ENCODE assay signal across 22 mouse cellular contexts in the genomic region with DNA sequence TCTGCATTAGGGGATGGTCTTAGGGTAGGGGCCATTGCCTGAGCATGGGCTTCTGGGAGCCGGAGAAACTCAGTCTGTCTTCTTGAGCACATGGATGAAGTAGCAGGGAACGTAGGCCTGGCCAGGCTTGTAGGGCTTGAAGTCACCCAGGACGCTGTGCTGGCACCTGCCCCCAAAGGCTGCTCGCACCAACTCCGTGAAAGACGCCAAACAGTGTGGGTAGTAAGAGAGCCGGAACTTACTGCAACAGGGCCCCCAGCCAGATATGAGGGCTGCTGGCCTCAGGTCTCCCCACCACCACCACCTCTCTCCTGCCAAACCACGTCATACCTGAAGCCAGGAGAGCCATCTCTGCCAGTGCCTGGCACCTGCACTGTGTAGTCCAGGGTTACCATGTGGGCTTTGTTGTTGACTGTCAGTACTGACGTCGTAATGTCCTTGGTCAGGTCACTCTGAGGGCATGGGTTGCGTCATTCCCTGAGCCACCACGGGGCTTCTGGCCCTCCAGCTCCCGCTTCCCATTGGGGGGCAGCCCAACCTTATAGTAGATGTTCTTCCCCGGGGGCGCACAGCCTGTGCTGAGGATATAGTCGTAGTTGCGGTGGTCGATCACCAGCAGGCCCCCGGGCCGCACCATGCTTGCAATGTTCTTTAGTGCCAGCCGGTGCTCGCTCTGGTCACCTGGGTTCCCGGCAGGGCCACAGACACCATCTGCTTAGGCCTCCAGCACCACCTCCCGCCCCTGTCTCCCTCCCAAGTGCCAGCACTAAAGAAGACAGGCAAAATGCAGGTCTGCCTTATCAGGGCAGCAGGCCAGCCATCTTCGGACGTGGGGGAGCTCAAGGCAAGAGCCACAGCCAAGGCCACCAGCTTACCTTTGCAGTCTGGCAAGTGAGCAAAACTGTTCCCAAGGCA. TPM values are rescaled to one million over a fixed set of nuclear protein-coding genes. Genes with fewer than 3 reads are reported as not detected.
DNase-seq lines count a peak whose midpoint lies in the region; ATAC-seq and TF ChIP-seq lines count a peak whose summit lies in the region.
"Had no signal": no experiment of that assay in that cellular context is flagged by ENCODE, and none has a peak within 500 bp of the region (broad histone marks: within the 10 kb centered on the region; RNA-seq: fewer than 3 reads in every experiment).

No protein-coding gene starts in this region.

- peak overlapping the region; percentile 78 for H3K9ac ChIP-seq in liver, adult 2 months (ENCODE audit: low read depth, low read length)
- H3K9ac ChIP-seq: forebrain, embryonic 12.5 days; liver, embryonic 14.5 days; neural tube, embryonic 12.5 days; stomach, embryonic 15.5 days had no signal

- WGBS in liver, adult 2 months: 26% methylated on average over 26 of the region's 26 CpGs

- H3K79me2 ChIP-seq in liver, adult 2 months (ENCODE audit: control insufficient read depth, insufficient read depth, low read length): no peaks in the 10 kb centered on the region

- TF ChIP-seq POLR2A in liver, adult 2 months (IDR thresholded peaks at IDR 0.05; ENCODE audit: extremely low read depth, insufficient read depth, low read length): 0 out of 2 replicates have a peak, but pooled peaks have one; percentile 25

- H3K27ac ChIP-seq in liver, adult 2 months (replicated peaks; ENCODE audit: insufficient read depth, low read depth, low read length): peak overlapping the region; percentile 87
- H3K27ac ChIP-seq: forebrain, embryonic 12.5 days; liver, embryonic 14.5 days; neural tube, embryonic 12.5 days; stomach, embryonic 15.5 days had no signal

- peak; percentile 42 to 69 for DNase-seq in adrenal gland, adult (ENCODE audit: inconsistent age in 2 of 2, low spot score in 1 of 2)
- DNase-seq in adrenal gland, postnatal 36 days: no peak
- DNase-seq in liver, adult 2 months (ENCODE audit: extremely low read depth, low read depth, low spot score): peak; percentile 97
- no peak for DNase-seq in liver
- DNase-seq in cerebellum, adult 8-10 months: peak; percentile 77
- no peak for DNase-seq in urinary bladder, adult 18-20 months (ENCODE audit: low spot score in 2 of 2)
- no peak for DNase-seq in neural tube, embryonic 10.5 days (ENCODE audit: extremely low spot score, low spot score)
- DNase-seq: heart, postnatal 36 days; kidney, adult 2 months had no signal

- peaks cover 10% of the 10 kb centered on the region for H3K36me3 ChIP-seq in liver, adult 2 months (ENCODE audit: control insufficient read depth, insufficient read depth, low read length)

- no peaks in the 10 kb centered on the region for H3K27me3 ChIP-seq in liver, adult 2 months (ENCODE audit: control insufficient read depth, insufficient read depth, low read length)
- H3K27me3 ChIP-seq: CH12.LX; stomach, embryonic 15.5 days had no signal

- H3K4me1 ChIP-seq in liver, adult 2 months (ENCODE audit: control insufficient read depth, insufficient read depth, low read length): peaks cover 8% of the 10 kb centered on the region; the same call in 1 of the 2 replicates
- H3K4me1 ChIP-seq: forebrain, embryonic 12.5 days had no signal

- ATAC-seq in granulocyte monocyte progenitor cell, adult 5-6 weeks (replicated peaks; ENCODE audit: poor library complexity, severe bottlenecking): peak; percentile 31; the same call in 1 of the 2 replicates
- ATAC-seq: hindbrain, embryonic 16.5 days; midbrain, embryonic 16.5 days had no signal

- H3K4me3 ChIP-seq in liver, adult 2 months (ENCODE audit: insufficient read depth, low read depth, low read length): peak overlapping the region; percentile 51
- H3K4me3 ChIP-seq: forebrain, embryonic 12.5 days; heart, embryonic 12.5 days; neural tube, embryonic 12.5 days; stomach, embryonic 15.5 days had no signal

- TF ChIP-seq CTCF in liver, adult 2 months (IDR thresholded peaks at IDR 0.05; ENCODE audit: low read depth, low read length): no peak

RNA-seq across cellular contexts. Expression of gene Gnmt, which starts 3.0 kb away (rescaled TPM):
- 1 to 10 TPM; 1.5 to 2.7 TPM for total RNA-seq in adrenal gland, postnatal 36 days (2021)
- total RNA-seq in liver, adult 2 months (2014; rRNA removed): 3,482 and 4,252 TPM in 2 replicates
- 4,950 and 5,107 TPM in 2 replicates for polyA plus RNA-seq in liver, adult 2 months (2012; rRNA removed)
- 1.1 TPM in 1 of 2 replicates, not detected in the other for total RNA-seq in granulocyte monocyte progenitor cell, adult 5-6 weeks (2014; fragmentation: Nextera tagmentation)
- total RNA-seq in granulocyte monocyte progenitor cell, adult 5-6 weeks (2017): 1.0 TPM in 1 of 2 replicates, not detected in the other
- total RNA-seq: megakaryocyte progenitor cell, adult 5-6 weeks had no signal

RNA-seq across cellular contexts. Expression of gene Pex6, which starts 14.7 kb away (rescaled TPM):
- 10 to 100 TPM; 59.3 to 64.9 TPM for total RNA-seq in adrenal gland, postnatal 36 days (2021)
- total RNA-seq in liver, adult 2 months (2014; rRNA removed): 39.5 and 46.4 TPM in 2 replicates
- polyA plus RNA-seq in liver, adult 2 months (2012; rRNA removed): 94.8 and 104 TPM in 2 replicates
- total RNA-seq in granulocyte monocyte progenitor cell, adult 5-6 weeks (2014; fragmentation: Nextera tagmentation): 9.7 and 22.9 TPM in 2 replicates
- total RNA-seq in granulocyte monocyte progenitor cell, adult 5-6 weeks (2017): 11.3 and 13.2 TPM in 2 replicates

RNA-seq across cellular contexts. Expression of gene Ppp2r5d, which starts 21.1 kb away (rescaled TPM):
- 10 to 100 TPM; 40.9 to 46.1 TPM for total RNA-seq in adrenal gland, postnatal 36 days (2021)
- total RNA-seq in liver, adult 2 months (2014; rRNA removed): 13.6 and 14.8 TPM in 2 replicates
- 22.8 and 24.0 TPM in 2 replicates for polyA plus RNA-seq in liver, adult 2 months (2012; rRNA removed)
- 48.7 and 49.3 TPM in 2 replicates for total RNA-seq in granulocyte monocyte progenitor cell, adult 5-6 weeks (2014; fragmentation: Nextera tagmentation)
- total RNA-seq in granulocyte monocyte progenitor cell, adult 5-6 weeks (2017): 45.9 and 57.1 TPM in 2 replicates

RNA-seq across cellular contexts. Expression of gene Cnpy3, which starts 26.0 kb away (rescaled TPM):
- 10 to 100 TPM; 49.9 to 55.6 TPM for total RNA-seq in adrenal gland, postnatal 36 days (2021)
- 28.5 and 28.6 TPM in 2 replicates for total RNA-seq in liver, adult 2 months (2014; rRNA removed)
- polyA plus RNA-seq in liver, adult 2 months (2012; rRNA removed): 38.3 and 40.7 TPM in 2 replicates
- total RNA-seq in granulocyte monocyte progenitor cell, adult 5-6 weeks (2014; fragmentation: Nextera tagmentation): 68.6 and 80.8 TPM in 2 replicates
- 100 and 121 TPM in 2 replicates for total RNA-seq in granulocyte monocyte progenitor cell, adult 5-6 weeks (2017)

RNA-seq across cellular contexts. Expression of gene Ptcra, which starts 37.5 kb away (rescaled TPM):
- not detected for total RNA-seq in adrenal gland, postnatal 36 days (2021)
- not detected in 2 replicates for total RNA-seq in liver, adult 2 months (2014; rRNA removed)
- polyA plus RNA-seq in liver, adult 2 months (2012; rRNA removed): 0.06 TPM in 1 of 2 replicates, not detected in the other
- total RNA-seq in granulocyte monocyte progenitor cell, adult 5-6 weeks (2014; fragmentation: Nextera tagmentation): 1.3 TPM in 1 of 2 replicates, not detected in the other
- total RNA-seq in granulocyte monocyte progenitor cell, adult 5-6 weeks (2017): not detected in 2 replicates
- total RNA-seq: gastrocnemius, postnatal 4 days; heart, postnatal 36 days; left cerebral cortex, postnatal 14 days had no signal
- polyA plus RNA-seq: hindbrain, embryonic 16.5 days; lung, postnatal 0 days; midbrain, embryonic 16.5 days had no signal

Comparison
In these comparisons a context has a peak if more than half of its experiments do, and no peak if none do; other contexts are left out.
1. DNase-seq: peak in adrenal gland, adult (2 of 2), liver, adult 2 months (single experiment) and cerebellum, adult 8-10 months (single experiment); none in adrenal gland, postnatal 36 days (0 of 2), liver (single experiment), urinary bladder, adult 18-20 months (0 of 2) and neural tube, embryonic 10.5 days (single experiment).
2. RNA of gene Gnmt, which starts 3.0 kb away (total RNA-seq): 3,482 to 4,252 TPM in liver, adult 2 months; 1.5 to 2.7 TPM in adrenal gland, postnatal 36 days and 1.0 to 1.1 TPM in granulocyte monocyte progenitor cell, adult 5-6 weeks; every median in the first group is over 100 times any median in the second.